Mouse (Mus musculus) neural tube, embryonic 14.5 days (tissue): ENCODE results near the gene Carmil2. TPM values are rescaled to one million over a fixed set of nuclear protein-coding genes. Genes with fewer than 3 reads are reported as not detected.

Experiments
- ATAC-seq: fragments of 200-750 bp; cut with Nextera tagmentation; 2 replicates; pipeline ENCODE4 v1.8.0; 2017; ENCODE audit warnings: low read depth, mild to moderate bottlenecking, moderate TSS enrichment, moderate library complexity
- H3K27ac ChIP-seq: fragments of 300-500 bp; sonication (generic); 2 replicates; pipeline ENCODE4 v1.5.1; 2014; ENCODE audit warnings: low read depth, mild to moderate bottlenecking, control low read depth, low read length, moderate library complexity, mixed read lengths
- H3K27me3 ChIP-seq: fragments of 300-500 bp; sonication (generic); 2 replicates; pipeline ENCODE4 v1.6.1; 2014; ENCODE audit warnings: low read length; ENCODE audit not compliant: control insufficient read depth, insufficient read depth
- H3K36me3 ChIP-seq: fragments of 300-500 bp; sonication (generic); 2 replicates; pipeline ENCODE4 v1.6.1; 2014; ENCODE audit warnings: low read length, mixed read lengths; ENCODE audit not compliant: control insufficient read depth, insufficient read depth
- H3K4me1 ChIP-seq: fragments of 300-500 bp; sonication (generic); 2 replicates; pipeline ENCODE4 v1.6.1; 2014; ENCODE audit warnings: low read length; ENCODE audit not compliant: control insufficient read depth, insufficient read depth
- H3K4me2 ChIP-seq: fragments of 300-500 bp; sonication (generic); 2 replicates; pipeline ENCODE4 v1.6.1; 2014; ENCODE audit warnings: mild to moderate bottlenecking, low read depth, low read length, control low read depth
- H3K4me3 ChIP-seq: fragments of 300-500 bp; sonication (generic); 2 replicates; pipeline ENCODE4 v1.5.1; 2014; ENCODE audit warnings: low read depth, low read length, control low read depth, mixed read lengths
- H3K9ac ChIP-seq: fragments of 300-500 bp; sonication (generic); replicated peaks from 2 replicates; pipeline ENCODE4 v1.6.1; 2014; ENCODE audit warnings: low read depth, mild to moderate bottlenecking, control low read depth, low read length, mixed read lengths
- H3K9me3 ChIP-seq: fragments of 300-500 bp; sonication (generic); 2 replicates; pipeline ENCODE4 v1.6.1; 2016; ENCODE audit warnings: low read length; ENCODE audit not compliant: control insufficient read depth
- WGBS: fragments of 180-500 bp; shearing (Covaris S2); extraction: QIAGEN DNeasy Blood & Tissue Kit; methylation state at CpG from one replicate; pipeline ENCODE4 v1.1.7; 2014; 5-methylcytosine and 5-hydroxymethylcytosine counted together
- polyA plus RNA-seq: library from polyadenylated mRNA; unstranded; fragments of >200 nt; fragmentation: Nextera tagmentation; extraction: Ambion mirVana; gene quantifications from 2 replicates; pipeline ENCODE4 v1.2.1, GENCODE M21; 2014

The Carmil2 gene
- polyA plus RNA-seq: 21.7 and 22.3 TPM in 2 replicates

DNA sequence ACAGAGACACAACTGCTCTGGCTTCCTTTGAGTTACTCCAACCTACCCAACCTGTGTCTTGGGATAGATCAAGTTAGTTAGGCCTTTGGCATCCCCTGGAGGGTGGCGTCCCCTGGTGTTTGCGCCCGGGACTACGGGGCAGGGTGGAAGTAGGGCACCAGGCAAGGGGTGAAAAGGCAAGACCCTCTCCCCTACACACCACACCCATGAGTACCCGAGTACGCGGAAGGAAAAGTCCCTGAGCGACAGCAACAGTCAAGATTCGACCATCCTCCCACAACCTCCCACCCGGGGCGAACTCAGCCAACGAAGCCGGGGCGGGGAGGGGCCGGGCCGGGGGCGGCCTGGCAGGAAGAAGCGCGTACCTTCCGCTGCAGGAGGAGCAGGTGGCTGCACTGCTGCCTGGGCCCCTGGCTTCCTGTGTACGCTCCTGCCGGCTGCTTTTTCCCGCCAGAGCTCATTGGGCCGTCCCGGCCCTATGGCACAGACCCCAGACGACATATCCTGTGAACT is at the start of gene Carmil2:
Gene Carmil2 (plus strand): TSS at position 479 of the 513 bp plus-strand sequence.
- H3K4me2 ChIP-seq: no peak within 1 kb of the TSS
- H3K9ac ChIP-seq: no peak within 1 kb of the TSS
- H3K36me3 ChIP-seq: peaks cover 20% of the 10 kb centered on the region
- 11% methylated on average over 26 of the region's 26 CpGs for WGBS
- H3K27me3 ChIP-seq: no peaks in the 10 kb centered on the region
- H3K9me3 ChIP-seq: no peaks in the 10 kb centered on the region
- H3K27ac ChIP-seq: no peak within 1 kb of the TSS
- no peaks in the 10 kb centered on the region for H3K4me1 ChIP-seq
- H3K4me3 ChIP-seq: no peak within 1 kb of the TSS
- ATAC-seq: peak; percentile 45; the same call in 1 of the 2 replicates

DNA sequence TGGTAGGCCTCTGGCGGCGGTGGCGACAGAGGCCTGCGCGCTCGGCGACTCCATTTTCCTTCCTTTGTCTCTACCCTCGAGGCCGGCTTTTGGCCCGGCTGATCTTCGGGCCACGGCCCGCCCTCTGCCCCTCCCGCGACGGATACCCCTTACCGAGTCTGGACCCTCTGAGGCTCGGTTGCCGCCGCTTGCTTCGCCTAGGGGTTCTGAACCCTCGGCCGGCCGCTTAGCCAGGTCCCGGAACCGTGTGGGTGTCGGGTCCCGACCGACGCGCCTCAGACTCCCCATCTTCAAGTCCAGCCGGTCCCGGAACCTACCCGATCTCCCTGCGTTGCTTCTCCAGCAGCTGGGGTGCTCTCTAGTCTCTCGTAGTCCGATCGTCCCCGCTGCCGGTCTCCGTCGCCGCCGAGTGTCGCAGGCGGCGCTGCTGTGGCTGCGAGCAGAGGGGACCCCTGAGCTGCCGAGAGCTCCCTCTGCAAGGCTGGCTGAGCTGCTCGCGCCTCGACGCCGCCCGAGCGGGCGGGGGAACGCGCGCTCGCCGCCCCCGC is 49.0 kb upstream of the Carmil2 start, which contains the start of gene Agrp:
Gene Agrp (minus strand): TSS at position 431 of the 548 bp plus-strand sequence.
- ATAC-seq: peak; percentile 56
- Histone ChIP-seq H3K27ac (peak within 1 kb of the TSS; percentile 100), H3K36me3 (no peaks in the 10 kb centered on the region), H3K9ac (peak within 1 kb of the TSS; percentile 100), H3K9me3 (no peaks in the 10 kb centered on the region), H3K4me1 (peaks cover 25% of the 10 kb centered on the region), H3K4me3 (peak within 1 kb of the TSS; percentile 93), H3K4me2 (peak within 1 kb of the TSS; percentile 88), H3K27me3 (no peaks in the 10 kb centered on the region)
- WGBS: 1% methylated on average over 53 of the region's 63 CpGs

DNA sequence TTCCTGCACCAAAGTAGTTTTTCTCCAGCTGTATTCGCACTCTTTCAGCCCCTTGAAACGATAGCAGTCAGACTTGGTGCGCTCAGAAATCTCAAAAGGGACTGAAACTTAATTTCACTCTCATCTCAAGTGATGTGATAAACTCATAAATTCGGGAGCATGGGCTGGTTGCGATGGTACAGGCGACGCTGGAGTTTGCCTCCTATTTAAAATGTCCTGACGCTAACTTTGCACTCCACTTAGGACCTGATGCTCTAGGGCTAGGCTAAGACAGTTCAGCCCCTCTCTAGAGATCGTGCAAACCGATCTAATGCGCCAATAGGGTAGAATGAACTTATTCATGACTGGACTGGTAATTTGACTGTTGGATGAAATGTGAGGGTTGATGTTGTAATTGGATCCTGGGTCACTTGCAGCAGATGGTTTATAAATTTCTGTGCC is 48.5 kb upstream of the Carmil2 start:
- Histone ChIP-seq H3K9me3 (no peaks in the 10 kb centered on the region), H3K27me3 (no peaks in the 10 kb centered on the region), H3K9ac (peak overlapping the region; percentile 100), H3K4me3 (peak overlapping the region; percentile 93), H3K4me2 (peak overlapping the region; percentile 88), H3K36me3 (no peaks in the 10 kb centered on the region), H3K27ac (peak overlapping the region; percentile 100), H3K4me1 (peaks cover 25% of the 10 kb centered on the region)
- WGBS: 0% methylated on average over 11 of the region's 11 CpGs
- ATAC-seq: no peak

DNA sequence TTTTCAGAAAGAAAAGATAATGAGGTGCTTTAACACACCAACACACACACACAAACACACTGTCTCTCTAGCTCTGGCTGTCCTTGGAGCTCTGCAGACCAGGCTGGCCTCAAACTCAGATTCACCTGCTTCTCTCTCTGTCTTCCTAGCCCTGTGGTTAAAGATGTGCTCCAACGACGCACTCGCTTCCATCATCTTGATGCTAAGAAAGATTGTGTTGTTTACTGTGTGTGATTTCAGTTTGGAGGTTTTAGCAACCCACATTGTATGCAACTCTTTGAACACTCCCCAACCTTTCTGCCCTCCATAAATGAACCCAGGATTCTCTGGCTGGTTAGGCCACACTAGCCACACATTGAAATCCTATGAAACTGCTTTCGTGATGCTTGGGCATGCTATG is 47.6 kb upstream of the Carmil2 start:
- ATAC-seq: no peak
- Histone ChIP-seq H3K27ac (no peak overlapping the region), H3K4me2 (peak overlapping the region; percentile 88; the same call in 1 of the 2 replicates), H3K9me3 (no peaks in the 10 kb centered on the region), H3K4me1 (peaks cover 25% of the 10 kb centered on the region), H3K36me3 (no peaks in the 10 kb centered on the region), H3K4me3 (peak overlapping the region; percentile 93; the same call in 1 of the 2 replicates), H3K9ac (no peak overlapping the region), H3K27me3 (no peaks in the 10 kb centered on the region)
- WGBS: 90% methylated on average over 4 of the region's 4 CpGs

DNA sequence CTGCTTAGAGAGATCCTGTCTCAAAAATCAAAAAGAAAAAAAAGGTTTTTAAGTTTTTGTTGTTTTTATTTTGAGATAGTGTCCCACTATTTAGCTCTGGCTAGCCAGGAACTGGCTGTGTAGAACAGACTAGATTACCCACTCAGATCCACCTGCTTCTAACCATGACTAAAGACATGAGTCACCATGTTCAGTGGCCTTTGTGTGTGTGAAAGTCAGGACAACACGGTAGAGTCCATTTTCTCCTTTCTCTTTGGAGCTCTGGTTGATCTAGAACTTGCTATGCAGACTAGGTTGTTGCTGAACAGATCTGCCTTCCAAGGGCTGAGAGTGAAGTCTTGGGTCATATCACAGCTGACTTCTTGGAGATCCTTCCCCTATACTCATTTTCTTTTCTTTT is 46.2 kb upstream of the Carmil2 start:
- 64% methylated on average over 1 of the region's 1 CpGs for WGBS

DNA sequence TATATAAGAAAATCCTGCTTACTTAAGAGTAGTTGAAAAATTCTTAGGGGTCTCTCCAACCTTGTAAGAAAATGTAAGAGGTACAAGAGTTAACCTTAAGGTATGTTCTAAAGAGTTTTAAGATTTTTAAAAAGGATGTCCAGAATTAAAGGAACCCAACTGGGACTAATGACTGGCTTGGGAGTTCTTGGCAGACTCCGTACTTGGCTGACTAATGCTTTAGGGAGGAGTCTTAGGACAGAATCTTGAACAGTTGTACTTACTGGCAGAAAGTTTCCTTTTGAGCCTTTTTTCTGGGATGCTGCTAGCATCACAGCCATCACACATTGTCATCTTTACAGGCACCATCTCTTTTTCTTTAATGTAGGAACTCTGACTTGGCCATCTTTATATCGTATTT is 45.6 kb upstream of the Carmil2 start:
- Histone ChIP-seq H3K27me3 (no peaks in the 10 kb centered on the region), H3K9ac (no peak overlapping the region), H3K36me3 (no peaks in the 10 kb centered on the region), H3K27ac (no peak overlapping the region), H3K4me3 (no peak overlapping the region), H3K9me3 (no peaks in the 10 kb centered on the region), H3K4me2 (no peak overlapping the region), H3K4me1 (peaks cover 23% of the 10 kb centered on the region)
- no peak for ATAC-seq
- 65% methylated on average over 2 of the region's 2 CpGs for WGBS

More for the DNA sequence above, 46.2 kb upstream of the Carmil2 start:
- Histone ChIP-seq H3K27me3 (no peaks in the 10 kb centered on the region), H3K4me3 (no peak overlapping the region), H3K9ac (no peak overlapping the region), H3K27ac (no peak overlapping the region), H3K36me3 (no peaks in the 10 kb centered on the region), H3K4me2 (no peak overlapping the region), H3K4me1 (peaks cover 25% of the 10 kb centered on the region), H3K9me3 (no peaks in the 10 kb centered on the region)
- ATAC-seq: no peak

DNA sequence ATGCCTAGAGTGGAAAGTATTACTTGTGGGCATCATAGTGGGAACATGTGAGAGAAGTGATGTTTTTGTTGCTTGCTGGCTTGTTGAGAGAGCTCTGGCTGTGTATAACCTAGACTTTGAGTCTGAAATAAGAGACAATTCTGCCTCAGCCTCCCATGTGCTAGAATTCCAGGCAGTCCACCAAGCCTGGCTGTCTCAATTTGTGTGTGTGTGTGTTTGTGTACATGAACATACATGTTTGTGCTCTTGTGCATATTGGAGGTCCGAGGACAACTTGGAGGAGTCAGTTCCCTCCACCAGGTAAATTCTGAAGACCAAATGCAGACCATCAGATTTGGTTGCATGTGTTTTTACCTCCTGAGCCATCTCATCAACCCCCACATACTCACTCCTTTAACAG is 40.9 kb upstream of the Carmil2 start:
- Histone ChIP-seq H3K27ac (no peak overlapping the region), H3K9me3 (no peaks in the 10 kb centered on the region), H3K4me2 (no peak overlapping the region), H3K9ac (no peak overlapping the region), H3K27me3 (no peaks in the 10 kb centered on the region), H3K4me3 (no peak overlapping the region), H3K36me3 (no peaks in the 10 kb centered on the region), H3K4me1 (no peaks in the 10 kb centered on the region)
- no peak for ATAC-seq
- 96% methylated on average over 1 of the region's 1 CpGs for WGBS

DNA sequence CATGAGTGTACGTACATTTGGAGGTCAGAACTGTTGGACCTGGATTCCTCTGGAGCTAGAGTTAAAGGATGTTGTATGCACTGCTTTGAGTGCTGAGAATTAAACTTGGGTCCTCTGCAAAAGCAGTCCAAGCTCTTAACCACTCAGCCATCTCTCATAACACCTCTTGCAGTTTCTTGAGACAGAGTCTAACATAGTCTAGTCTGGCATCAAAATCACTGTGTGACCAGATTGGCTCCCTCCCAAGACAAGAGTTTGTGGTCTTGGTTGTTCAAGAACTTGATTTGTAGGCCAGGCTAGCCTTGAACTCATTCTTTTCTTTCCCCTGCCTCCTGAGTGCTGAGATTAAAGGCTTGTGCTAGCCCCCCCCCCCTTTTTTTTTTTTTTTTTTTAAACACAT is 37.1 kb upstream of the Carmil2 start:
- Histone ChIP-seq H3K36me3 (peaks cover 4% of the 10 kb centered on the region; the same call in 1 of the 2 replicates), H3K27ac (no peak overlapping the region), H3K9ac (no peak overlapping the region), H3K27me3 (no peaks in the 10 kb centered on the region), H3K4me1 (no peaks in the 10 kb centered on the region), H3K4me3 (no peak overlapping the region), H3K4me2 (no peak overlapping the region), H3K9me3 (no peaks in the 10 kb centered on the region)
- WGBS: 92% methylated on average over 1 of the region's 1 CpGs
- ATAC-seq: no peak

DNA sequence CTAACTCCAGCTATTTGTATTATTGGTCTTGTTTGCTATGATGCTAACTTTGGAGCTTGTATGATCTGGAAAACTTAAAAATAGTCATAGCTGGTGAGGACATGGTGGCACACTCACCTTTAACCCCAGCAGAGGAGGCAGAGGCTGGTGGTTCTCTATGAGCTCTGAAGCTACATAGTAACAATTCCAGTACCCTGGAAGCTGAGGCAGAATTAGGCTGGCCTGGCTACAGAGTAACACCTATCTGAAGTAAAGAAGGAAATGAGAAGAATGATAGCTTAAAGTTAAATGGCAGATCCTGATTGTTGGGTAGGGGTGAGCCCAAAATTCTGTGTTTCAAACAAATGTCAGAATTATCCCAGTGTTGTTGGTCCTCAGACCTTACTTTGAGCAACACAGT is 28.4 kb upstream of the Carmil2 start:
- H3K9ac ChIP-seq: no peak overlapping the region
- H3K27me3 ChIP-seq: no peaks in the 10 kb centered on the region
- no peak overlapping the region for H3K4me2 ChIP-seq
- no peaks in the 10 kb centered on the region; the same call in 1 of the 2 replicates for H3K36me3 ChIP-seq
- no peak for ATAC-seq
- H3K4me3 ChIP-seq: no peak overlapping the region
- no peak overlapping the region for H3K27ac ChIP-seq
- H3K9me3 ChIP-seq: no peaks in the 10 kb centered on the region
- H3K4me1 ChIP-seq: no peaks in the 10 kb centered on the region
